Mouse (Mus musculus): Measurements from ENCODE around the gene Malrd1. TPM values are rescaled to one million over a fixed set of nuclear protein-coding genes. Genes with fewer than 3 reads are reported as not detected.
"Not testable (repeated sequence)": the region's sequence is repeated elsewhere in the genome, so short reads cannot be mapped to it uniquely, and the experiment has no call there.

Malrd1 gene
- total RNA-seq (2021) = not detected
- long read RNA-seq, experiment 1 = 0 reads
- long read RNA-seq, experiment 2 = 0 reads

DNA sequence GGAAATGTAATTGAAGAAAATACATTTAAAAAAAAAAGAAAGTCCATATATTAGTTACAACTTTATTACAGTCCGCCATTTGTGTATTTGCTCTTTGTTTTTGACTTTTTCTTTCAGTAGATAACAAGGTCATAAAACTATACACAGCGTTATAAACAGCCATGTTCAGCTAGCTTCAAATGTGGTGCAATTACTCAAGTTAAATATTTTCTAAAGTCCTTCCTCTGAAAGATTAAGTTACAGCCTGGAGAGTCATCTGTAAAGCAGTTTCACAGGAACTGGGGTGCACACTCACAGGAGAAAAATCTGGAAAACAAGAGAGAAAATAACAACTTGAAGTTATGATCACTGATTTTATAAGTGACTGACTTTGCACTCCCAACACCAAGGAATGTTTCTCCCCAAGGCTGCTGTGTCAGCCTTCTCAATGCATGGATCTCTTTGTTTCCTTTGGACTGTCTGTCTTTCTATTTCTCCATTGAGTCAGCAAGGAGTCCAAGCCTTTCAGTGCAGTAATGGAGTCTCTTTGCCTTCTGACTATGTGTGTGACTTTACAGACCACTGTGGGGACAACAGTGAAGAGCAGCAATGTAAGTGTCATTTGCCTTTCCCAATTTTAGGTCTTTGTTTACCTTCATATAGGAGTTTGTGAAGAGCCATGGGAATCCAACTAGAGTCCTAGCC lies at the start of gene Malrd1:
Gene Malrd1 (plus strand): TSS at position 239 of the 684 bp plus-strand sequence.
- DNase-seq (ENCODE audit: low spot score in 2 of 2) = no peak

DNA sequence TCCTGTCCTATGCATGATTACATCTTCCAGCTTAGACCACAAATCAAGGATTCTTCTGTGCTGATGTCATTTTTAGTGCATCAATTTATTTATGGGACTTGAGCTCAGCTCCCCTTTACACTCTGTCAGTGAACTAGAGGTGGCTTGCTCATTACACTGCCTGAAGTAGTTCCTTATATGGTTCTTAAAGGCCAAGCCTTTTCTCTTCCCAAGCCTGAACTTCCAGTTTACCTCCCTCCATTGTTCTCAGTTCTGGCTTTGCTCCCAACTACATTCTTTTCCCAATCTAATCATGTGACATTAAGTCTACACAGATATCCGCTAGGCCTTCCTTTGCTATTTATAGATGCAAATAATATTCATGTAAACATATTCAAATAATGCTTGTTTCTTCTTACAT lies 12.4 kb downstream of the Malrd1 start:
- no peak for DNase-seq (ENCODE audit: low spot score in 2 of 2)

DNA sequence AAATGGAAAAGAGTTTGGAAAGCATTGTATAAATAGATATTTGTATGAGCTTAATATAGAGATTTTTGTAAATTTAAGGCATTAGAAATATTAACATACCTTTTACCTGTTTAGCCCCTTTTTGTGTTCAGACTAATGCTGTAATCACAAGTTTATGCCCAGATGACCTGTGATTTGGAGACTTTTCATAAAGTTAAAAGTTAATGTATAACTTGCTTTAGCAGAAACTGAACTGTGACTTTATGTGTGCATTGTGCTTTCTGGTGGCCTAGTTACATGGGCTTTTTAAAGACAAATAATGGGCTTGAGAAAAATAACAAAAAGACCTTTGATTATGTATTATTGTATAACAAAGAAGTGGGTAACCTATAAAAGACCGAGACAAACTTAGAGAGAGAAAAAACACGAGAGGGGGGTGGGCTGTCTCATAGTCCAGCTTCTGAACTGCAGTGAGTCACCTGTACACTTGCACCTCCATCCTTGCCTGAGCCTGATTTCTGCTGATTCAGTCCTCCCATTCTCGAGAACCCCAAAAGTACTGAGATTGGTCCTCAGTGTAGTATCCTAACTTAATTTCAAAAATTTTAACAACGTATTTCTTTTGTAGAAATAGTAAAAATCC lies 87.2 kb downstream of the Malrd1 start:
- DNase-seq (ENCODE audit: low spot score in 2 of 2) = no peak

DNA sequence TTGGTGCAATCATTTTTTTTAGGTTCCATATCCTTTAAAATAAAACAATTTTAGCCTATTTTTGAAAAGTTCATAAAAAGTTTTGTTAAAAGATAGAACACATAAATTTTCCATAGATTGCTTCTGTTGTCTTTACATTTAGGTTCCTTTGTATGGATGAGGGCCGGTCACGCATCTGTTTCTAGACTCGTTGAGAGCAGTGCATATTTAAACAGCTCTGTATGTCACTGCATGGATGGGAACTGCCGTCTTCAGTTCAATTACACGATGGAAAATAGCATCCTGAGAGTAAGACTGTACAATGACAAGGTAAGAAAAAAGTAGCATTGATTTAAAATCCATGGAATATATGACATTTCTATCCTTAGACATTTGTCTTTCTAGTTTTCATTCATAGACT lies 87.7 kb downstream of the Malrd1 start:
- no peak for DNase-seq (ENCODE audit: low spot score in 2 of 2)

DNA sequence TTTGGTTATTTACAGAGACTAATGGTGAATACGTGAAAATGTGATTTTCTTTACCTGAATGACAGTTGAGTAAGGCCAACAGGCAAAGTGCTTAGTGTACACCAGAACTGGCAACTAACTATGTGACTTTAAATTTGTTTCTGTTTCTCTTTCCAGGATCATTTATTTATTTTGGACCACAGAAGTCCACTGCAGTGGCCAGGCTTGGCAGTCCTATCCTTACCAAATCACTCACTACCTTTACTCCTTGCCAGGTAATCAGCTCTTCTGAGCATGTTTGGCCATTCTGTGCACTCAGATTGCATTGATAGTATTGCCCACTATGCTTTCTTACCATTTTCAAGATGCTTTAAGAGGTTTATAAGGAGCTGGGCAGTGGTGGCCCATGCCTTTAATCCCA lies 109.5 kb downstream of the Malrd1 start:
- DNase-seq (ENCODE audit: low spot score in 2 of 2) = no peak

DNA sequence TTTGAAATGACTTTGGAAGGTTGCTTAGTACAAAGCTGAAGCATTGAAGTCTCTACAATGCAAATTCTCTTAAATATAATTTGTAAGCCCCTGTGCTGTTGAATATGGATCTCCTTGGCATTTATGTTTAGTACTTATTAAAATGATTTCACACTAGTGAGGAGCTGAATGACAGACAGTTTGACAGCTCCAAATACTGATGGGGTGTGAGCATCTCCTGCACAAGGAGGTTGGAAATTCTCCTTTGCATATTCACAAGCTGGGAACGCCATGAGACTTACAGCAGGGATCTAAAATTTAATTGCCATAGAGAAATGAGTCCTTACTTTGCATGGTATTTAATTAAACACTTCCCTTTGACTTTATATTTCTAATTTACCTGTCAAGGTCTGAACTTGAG lies 117.6 kb downstream of the Malrd1 start:
- no peak for DNase-seq (ENCODE audit: low spot score in 2 of 2)

DNA sequence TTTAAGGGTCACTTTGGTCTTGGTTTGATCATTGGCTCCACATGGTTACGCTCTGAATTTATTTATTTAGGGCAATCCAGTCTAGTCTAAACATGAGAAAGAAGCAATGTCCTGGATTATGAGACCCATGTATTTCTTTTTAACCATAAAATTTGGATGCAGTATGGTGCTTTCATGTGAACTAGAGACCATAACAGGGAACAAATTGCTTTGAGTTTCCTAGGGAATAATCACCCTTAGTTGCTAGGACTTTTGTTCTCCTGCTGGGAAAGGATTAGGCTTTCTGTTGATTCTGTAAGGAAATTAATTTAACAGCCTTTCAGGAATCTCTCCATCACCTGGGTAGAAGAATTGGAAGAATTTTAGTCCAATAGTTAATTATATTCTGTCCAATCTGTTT lies 130.1 kb downstream of the Malrd1 start:
- DNase-seq (ENCODE audit: low spot score in 2 of 2) = no peak

DNA sequence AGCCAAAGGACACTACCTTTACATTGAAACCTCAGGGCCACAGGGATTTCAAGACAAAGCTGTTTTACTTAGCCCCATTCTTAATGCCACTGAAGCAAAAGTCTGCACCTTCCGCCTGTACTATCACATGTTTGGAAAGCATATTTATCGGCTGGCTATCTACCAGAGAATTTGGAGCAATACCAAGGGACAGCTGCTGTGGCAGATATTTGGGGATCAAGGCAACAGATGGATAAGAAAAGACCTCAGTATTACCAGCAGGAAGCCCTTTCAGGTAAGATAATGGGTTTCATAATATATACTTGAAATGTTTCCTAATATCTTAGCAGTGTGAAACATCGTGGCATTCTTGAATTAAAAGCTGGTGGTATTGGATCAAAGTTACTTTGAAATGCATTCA lies 176.7 kb downstream of the Malrd1 start:
- DNase-seq (ENCODE audit: low spot score in 2 of 2) = no peak

DNA sequence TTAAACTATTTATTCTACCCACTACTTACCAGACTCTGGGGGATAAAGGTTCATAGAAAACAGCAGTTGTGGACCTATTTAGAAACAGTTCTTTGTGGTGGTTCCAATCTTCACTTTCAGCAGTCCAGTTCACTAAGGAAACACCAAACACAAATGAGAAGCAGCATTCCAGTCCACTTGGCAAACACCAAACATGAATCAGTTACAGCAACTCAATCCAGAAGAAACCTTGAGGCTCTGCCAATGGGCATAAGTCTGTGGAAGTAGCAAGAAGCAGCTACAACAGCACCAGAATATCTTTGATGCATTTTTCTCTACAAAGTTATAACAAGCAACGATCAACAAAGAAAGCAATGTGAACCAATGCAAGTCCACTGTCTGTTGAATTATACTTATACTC lies 214.7 kb downstream of the Malrd1 start:
- no peak for DNase-seq (ENCODE audit: low spot score in 2 of 2)

DNA sequence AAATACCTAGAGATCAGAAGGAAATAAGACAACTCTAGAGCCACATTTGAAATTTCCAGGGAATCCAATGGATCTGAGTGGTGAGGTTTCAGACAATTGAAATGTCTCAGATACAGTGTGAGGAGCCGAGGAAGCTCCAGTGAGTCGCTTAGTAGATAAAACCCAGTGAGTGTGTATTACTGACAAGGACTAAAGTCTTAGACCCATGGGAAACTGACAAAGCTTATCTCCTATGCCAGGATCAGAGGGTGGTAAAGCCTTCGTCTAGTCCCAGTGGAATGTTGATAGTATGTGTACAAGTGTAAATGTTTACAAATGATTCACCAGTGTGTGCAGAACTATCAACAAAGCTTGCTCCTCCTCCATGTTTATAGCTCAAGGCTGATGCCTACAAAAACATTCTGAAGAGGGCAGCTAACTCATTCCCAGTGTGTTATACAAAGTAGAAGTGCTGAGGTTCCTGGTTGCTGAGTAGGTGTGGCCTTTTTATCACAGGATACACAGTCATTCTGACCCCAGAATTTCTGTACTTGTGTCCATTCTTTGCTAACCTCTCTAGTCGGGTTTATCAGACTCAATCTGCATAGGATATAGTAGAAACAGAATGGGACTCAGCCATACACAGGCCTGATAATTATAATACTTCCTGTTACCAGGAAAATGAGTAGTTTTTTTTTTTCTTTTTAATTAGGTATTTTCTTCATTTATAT lies 218.9 kb downstream of the Malrd1 start:
- no peak for DNase-seq (ENCODE audit: low spot score in 2 of 2)

DNA sequence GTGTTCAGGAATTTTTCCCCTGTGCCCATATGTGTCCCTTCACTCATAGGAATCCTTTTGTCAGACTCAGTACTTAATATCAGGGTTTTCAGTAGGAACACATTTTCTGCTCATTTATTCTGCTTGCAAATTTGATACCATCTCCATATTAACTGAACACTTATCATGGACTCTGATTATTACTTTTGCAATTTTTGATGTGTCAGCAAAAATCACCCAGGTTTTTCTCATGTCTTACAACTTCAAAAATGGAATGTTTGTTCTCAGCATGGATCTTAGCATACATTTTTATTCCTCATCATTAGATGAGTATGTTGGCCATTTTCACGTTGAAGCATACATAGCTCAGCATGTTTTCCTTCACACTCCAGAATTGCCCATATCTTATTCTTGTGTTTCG lies 258.5 kb downstream of the Malrd1 start:
- DNase-seq (ENCODE audit: low spot score in 2 of 2) = no peak

DNA sequence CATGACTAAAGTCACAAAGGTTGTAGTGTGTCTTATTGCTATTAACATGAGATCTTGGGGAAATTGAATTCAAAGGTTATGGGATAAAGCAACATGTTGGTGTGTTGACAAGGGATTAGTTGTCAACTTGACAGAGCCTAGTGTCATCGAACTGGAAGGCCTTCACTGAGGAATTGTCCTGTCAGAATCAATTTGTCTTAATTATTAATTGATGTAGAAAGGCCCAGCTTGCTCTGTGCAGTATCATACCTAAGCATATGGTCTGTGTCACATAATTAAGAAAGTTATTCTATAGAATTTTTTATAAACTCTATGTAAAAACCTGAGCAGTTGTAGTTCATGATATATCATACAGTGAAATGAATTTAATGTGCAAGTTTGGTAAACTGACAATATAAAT lies 289.4 kb downstream of the Malrd1 start:
- DNase-seq (ENCODE audit: low spot score in 2 of 2) = no peak

DNA sequence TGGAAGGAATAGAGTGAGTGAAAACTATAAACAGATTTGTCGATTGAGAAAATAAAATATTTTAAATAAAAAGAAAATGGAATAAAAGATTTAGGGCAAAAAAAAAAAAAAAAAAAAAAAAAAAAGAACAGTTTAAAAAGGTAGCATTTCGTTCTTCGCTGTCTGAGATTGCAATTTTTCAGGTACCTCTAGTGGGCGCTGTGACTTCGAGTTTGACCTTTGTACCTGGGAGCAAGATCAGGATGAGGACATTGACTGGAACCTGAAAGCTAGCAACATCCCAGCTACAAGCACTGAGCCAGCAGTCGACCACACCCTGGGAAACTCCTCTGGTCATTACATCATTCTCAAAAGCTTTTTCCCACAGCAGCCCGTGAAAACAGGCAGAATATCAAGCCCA lies 343.1 kb downstream of the Malrd1 start:
- DNase-seq (ENCODE audit: low spot score in 2 of 2) = no peak

DNA sequence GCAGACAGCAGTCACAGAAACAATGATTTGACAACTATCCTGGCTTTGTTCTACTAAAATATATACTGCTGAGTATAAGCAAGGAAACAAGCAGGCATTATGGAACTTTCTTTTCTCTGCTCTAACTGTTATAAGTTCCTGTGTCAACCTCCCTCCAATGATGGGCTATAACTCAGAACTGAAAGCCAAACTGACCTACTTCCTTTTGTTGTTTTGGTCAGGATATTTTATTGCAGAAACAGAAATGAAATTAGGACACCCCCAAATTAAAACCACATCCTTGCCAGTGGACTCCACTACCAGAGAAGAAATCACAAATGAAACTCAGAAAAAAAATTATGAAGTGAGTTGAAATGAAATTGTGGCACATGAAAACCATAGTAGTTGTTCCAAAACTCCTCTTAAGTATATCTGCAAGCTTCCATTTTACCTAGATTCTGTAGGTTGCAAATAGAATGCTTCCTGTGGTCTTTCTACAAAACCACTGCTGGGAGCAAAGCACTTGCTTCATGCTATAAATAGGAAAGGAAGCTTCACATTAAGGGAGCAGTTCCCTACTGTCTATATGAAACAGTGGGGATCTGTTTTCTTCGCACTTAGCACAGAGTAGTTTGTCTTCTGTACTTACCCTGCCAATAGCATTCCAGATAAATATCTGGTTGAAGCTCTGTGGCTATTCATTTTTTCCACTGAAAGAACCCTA lies 367.3 kb downstream of the Malrd1 start:
- DNase-seq (ENCODE audit: low spot score in 2 of 2) = no peak

DNA sequence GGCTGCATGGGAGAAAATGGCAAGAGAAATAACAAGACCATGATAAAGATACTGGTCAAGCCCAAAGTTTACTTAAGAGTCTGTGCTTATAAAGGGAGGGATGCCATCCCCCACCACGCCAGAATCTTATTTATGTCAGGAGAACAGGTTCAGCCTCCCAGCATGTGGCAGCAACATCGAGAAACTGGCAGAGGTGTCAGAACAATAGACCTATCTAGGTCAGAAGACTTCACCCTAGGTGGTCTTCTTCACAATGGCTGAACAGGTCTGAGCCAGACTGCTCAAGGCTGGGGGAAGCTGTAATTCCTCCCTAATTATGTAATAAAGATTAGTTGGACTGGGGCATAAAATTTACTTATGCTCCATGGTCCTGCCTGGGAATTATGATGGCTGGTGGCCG lies 399.2 kb downstream of the Malrd1 start:
- no peak for DNase-seq (ENCODE audit: low spot score in 2 of 2)

DNA sequence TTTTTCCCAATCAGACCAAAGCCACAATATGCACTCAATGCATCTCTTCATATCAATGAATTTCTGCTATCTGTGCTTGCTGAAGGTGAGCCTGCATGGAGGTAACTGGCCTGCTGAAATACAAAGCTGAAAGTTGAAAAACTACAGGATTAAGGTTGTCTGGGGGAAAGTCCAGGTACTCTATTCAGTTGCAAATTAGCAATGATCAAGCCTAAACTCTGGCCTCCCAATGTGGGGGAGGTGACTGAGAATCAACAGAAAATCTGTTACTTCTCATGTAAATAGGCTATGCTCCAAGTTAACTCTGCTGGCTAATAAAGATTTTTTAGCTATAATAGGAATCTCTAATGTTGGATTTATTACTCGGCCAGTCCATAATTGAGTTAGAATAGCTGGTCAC lies 399.8 kb downstream of the Malrd1 start:
- DNase-seq (ENCODE audit: low spot score in 2 of 2) = no peak

DNA sequence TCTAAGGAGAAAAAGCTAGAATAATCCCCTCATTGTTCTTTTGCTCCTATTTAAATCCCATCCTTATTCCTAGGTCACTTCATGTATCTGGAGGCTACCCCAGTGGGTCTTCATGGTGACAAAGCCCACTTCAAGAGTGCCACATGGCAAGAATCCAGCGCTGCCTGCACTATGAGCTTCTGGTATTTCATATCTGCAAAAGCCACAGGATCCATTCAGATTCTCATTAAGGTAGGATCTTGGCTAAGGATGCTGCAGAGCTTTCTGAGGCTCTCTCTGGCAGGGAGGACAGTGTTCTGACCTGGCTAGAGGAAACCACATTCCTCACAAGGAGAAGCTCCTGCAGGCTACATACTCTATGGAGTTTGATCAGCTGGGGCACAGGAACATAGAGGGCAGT lies 405.2 kb downstream of the Malrd1 start:
- no peak for DNase-seq (ENCODE audit: low spot score in 2 of 2)

DNA sequence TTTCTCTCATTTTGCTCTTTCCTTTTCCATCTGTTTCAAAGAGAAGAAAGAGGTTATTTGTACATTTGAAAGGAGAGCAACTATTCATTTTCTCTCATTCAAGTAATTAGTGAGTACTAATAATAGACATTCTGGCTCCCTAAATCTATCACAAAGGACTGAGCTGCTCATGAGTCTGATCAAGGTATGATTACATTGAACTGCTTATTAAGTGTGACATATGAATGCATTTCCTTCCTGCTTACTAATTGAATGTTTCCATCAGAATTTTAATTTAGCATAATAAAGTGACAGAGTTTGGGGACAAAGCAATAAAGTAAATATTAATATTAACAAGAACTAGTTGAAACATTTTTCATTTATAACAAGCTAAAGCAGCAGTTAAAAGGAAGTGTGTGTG lies 405.6 kb downstream of the Malrd1 start:
- no peak for DNase-seq (ENCODE audit: low spot score in 2 of 2)

DNA sequence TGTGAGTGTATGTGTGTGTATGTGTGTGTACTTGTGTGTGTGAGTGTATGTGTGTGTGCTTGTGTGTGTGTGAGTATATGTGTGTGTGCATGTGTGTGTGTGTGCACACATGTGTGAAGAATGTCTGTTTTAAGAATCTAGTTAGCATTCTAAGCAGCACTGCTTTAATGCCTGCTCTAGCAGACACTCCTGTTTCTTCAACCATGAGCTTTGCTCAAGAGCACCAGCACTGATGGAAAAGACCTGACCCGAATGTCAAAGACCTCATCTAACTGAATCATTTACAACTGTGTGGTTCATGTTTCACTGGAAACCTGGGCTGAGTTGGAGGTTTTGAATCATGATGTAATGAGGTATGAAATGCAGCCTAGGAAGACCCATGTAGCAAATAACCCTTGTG lies 406.1 kb downstream of the Malrd1 start:
- DNase-seq (ENCODE audit: low spot score in 2 of 2) = no peak

DNA sequence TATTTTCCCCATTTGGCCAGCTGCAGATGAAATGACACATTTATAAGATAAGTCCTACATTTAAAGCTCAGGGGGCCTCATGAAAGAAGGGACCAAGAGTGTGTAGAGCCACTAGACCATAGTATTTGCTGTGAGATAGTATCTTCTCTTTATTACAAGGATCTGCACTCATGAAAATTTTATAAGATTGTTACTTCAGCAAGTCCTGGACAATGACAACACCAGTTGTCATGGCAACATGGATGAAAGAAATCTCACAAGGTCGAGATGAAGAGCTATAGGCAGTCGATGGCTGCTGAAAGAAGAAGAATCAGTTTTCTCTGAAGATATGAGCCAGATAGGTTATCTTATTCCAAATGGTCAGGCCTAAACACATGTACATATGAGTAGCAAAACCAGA lies 476.6 kb downstream of the Malrd1 start:
- no peak for DNase-seq (ENCODE audit: low spot score in 2 of 2)

DNA sequence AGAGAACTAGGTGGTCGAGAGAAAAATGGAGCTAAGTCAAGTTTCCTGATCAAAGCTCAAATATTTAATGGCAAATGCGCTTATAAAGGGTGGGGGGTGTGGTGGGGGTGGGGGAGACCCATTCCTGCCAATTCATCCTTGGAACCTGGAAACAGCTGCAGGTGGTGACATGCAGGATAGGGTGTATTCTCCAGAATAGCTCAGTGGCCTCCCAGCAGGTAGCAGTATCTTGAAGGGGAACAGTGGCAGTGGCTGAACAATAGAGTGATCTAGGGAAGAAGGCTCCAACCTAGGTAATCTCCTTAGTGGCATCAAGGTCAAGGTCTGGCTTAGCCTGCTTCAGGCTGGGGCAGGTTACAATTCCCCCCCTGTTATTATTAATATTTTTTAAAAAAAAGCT lies 490.8 kb downstream of the Malrd1 start:
- DNase-seq (ENCODE audit: low spot score in 2 of 2) = not testable (repeated sequence)

DNA sequence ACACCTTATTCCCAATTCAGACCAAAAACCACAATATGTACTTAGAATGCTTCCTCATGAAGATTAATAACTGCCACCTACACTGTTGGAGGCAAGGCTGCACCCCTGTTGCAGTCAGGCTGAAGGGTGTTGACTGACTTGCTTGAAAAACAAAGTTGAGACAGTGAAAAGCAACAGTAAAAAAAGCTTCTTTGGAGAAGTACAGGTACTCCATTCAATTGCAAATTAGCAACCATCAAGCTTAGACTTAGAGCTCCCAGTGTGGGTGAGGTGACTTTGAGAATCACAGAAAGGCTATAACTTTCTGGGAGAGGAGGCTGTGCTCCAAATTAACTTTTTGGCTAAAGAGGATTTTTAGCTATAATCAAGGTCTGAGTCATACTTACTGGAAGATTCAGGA lies 491.4 kb downstream of the Malrd1 start:
- DNase-seq (ENCODE audit: low spot score in 2 of 2) = not testable (repeated sequence)
